Mouse (Mus musculus) hindbrain, embryonic 14.5 days (tissue): ENCODE measurements around the gene Gm47959. TPM values are rescaled to one million over a fixed set of nuclear protein-coding genes. Genes with fewer than 3 reads are reported as not detected.

Source experiments
- ATAC-seq: fragments of 200-750 bp; cut with Nextera tagmentation; 2 replicates; pipeline ENCODE4 v1.8.0; 2017; ENCODE audit warnings: moderate number of reproducible peaks, mild to moderate bottlenecking, moderate TSS enrichment, moderate library complexity; ENCODE audit not compliant: low FRiP score
- DNase-seq: peaks from one replicate; pipeline ENCODE4 v3.0.0-alpha.2; 2015; ENCODE audit warnings: low spot score
- H3K27ac ChIP-seq: fragments of 300-500 bp; sonication (generic); 2 replicates; pipeline ENCODE4 v1.5.1; 2014; ENCODE audit warnings: mild to moderate bottlenecking, moderate library complexity
- H3K27me3 ChIP-seq: fragments of 300-500 bp; sonication (generic); 2 replicates; pipeline ENCODE4 v1.6.1; 2014; ENCODE audit warnings: mild to moderate bottlenecking, low read length, mixed read lengths; ENCODE audit not compliant: control insufficient read depth, insufficient read depth
- H3K36me3 ChIP-seq: fragments of 300-500 bp; sonication (generic); replicated peaks from 2 replicates; pipeline ENCODE4 v1.6.1; 2014; ENCODE audit not compliant: control insufficient read depth, insufficient read depth
- H3K4me1 ChIP-seq: fragments of 300-500 bp; sonication (generic); replicated peaks from 2 replicates; pipeline ENCODE4 v1.6.1; 2014; ENCODE audit warnings: antibody characterized with exemption, low read length, mixed read lengths; ENCODE audit not compliant: control insufficient read depth, insufficient read depth
- H3K4me2 ChIP-seq: fragments of 300-500 bp; sonication (generic); replicated peaks from 2 replicates; pipeline ENCODE4 v1.6.1; 2014; ENCODE audit warnings: mild to moderate bottlenecking, moderate library complexity
- H3K4me3 ChIP-seq: fragments of 300-500 bp; sonication (generic); replicated peaks from 2 replicates; pipeline ENCODE4 v1.5.1; 2014; ENCODE audit warnings: mild to moderate bottlenecking, low read length
- H3K9ac ChIP-seq: fragments of 300-500 bp; sonication (generic); 2 replicates; pipeline ENCODE4 v1.6.1; 2014
- H3K9me3 ChIP-seq: fragments of 300-500 bp; sonication (generic); 2 replicates; pipeline ENCODE4 v1.6.1; 2016; ENCODE audit warnings: low read length; ENCODE audit not compliant: control insufficient read depth
- WGBS: fragments of 180-500 bp; shearing (Covaris S2); extraction: QIAGEN DNeasy Blood & Tissue Kit; methylation state at CpG from one replicate; pipeline ENCODE4 v1.1.7; 2014; 5-methylcytosine and 5-hydroxymethylcytosine counted together
- polyA plus RNA-seq: library from polyadenylated mRNA; unstranded; fragments of >200 nt; fragmentation: Nextera tagmentation; extraction: Ambion mirVana; gene quantifications from 2 replicates; pipeline ENCODE4 v1.2.1, GENCODE M21; 2014

The Gm47959 gene
- polyA plus RNA-seq, 1 experiment from 2014 or later = not detected

DNA sequence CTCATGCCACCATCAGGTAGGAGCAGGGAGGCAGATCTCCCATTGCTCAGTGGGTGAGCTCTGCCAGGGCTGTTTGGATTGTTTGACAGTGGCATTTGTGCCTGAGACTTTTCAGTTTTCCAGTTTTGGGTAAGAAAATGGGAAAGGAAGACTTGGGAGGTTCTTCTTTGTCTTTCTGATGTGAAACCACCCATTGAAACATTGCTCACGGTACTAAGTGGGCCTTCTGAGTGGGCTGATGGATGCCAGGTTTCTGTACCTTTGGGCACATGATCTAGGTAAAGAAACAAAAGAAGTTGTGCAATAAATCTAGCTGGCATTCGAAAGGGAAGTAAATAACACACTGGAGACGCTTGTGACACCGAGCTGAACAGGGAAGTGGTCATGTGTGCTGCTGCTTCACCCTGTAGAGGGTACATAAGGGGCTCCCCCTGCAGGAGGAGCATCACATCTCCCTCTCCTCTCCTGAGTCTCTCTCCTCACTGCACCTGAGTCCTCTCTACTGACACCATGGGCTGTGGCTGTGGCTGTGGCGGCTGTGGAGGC lies 44.6 kb downstream of the Gm47959 start, which contains the start of gene Gm47969:
TSS of gene Gm47969 (plus strand) at position 51 of the 546 bp plus-strand sequence.
- ATAC-seq (no peak), DNase-seq (no peak)
- Histone ChIP-seq H3K4me3 (no peak within 1 kb of the TSS), H3K4me1 (no peaks in the 10 kb centered on the region), H3K36me3 (no peaks in the 10 kb centered on the region), H3K27ac (no peak within 1 kb of the TSS), H3K27me3 (no peaks in the 10 kb centered on the region), H3K4me2 (no peak within 1 kb of the TSS), H3K9ac (no peak within 1 kb of the TSS), H3K9me3 (no peaks in the 10 kb centered on the region)
- 96% methylated on average over 5 of the region's 5 CpGs for WGBS

Other genes with a start within 250 kb of the Gm47959 start
- not detected in 2 replicates for gene Tm4sf20, start 232.1 kb upstream of the Gm47959 start, polyA plus RNA-seq
- not detected in 2 replicates for gene Gm47791, start 229.3 kb upstream of the Gm47959 start, polyA plus RNA-seq
- 42.9 and 46.4 TPM in 2 replicates for gene Agfg1, start 161.1 kb upstream of the Gm47959 start, polyA plus RNA-seq
- not detected in 2 replicates for gene A030005L19Rik, start 87.2 kb upstream of the Gm47959 start, polyA plus RNA-seq
- gene A030014E15Rik, start 75.6 kb upstream of the Gm47959 start, polyA plus RNA-seq = not detected in 2 replicates
- not detected in 2 replicates for gene Gm6217, start 69.1 kb upstream of the Gm47959 start, polyA plus RNA-seq
- not detected in 2 replicates for gene A030003K21Rik, start 57.2 kb upstream of the Gm47959 start, polyA plus RNA-seq
- not detected in 2 replicates for gene Gm7544, start 44.5 kb upstream of the Gm47959 start, polyA plus RNA-seq
- not detected in 2 replicates for gene Gm47955, start 40.3 kb upstream of the Gm47959 start, polyA plus RNA-seq
- 0.98 and 1.5 TPM in 2 replicates for gene Slc19a3, start 37.9 kb downstream of the Gm47959 start, polyA plus RNA-seq
- not detected in 2 replicates for gene Krtap28-10, start 41.9 kb downstream of the Gm47959 start, polyA plus RNA-seq
- gene Gm47969, start 44.4 kb downstream of the Gm47959 start, polyA plus RNA-seq = not detected in 2 replicates
- not detected in 2 replicates for gene A030005K14Rik, start 58.8 kb downstream of the Gm47959 start, polyA plus RNA-seq
- not detected in 2 replicates for gene Krtap28-13, start 60.4 kb downstream of the Gm47959 start, polyA plus RNA-seq
- gene Ccl20, start 116.2 kb downstream of the Gm47959 start, polyA plus RNA-seq = not detected in 2 replicates
- 1.2 and 2.0 TPM in 2 replicates for gene Daw1, start 159.2 kb downstream of the Gm47959 start, polyA plus RNA-seq